Mouse (Mus musculus): ENCODE measurements at regions not wholly inside any gene's neighbourhood (a gene's known extent, or its start where the extent isn't known, plus 50 kb on each side); places are given as distances from the start of the nearest gene placed in this dataset.

- DNase-seq (ENCODE audit: low spot score in 2 of 2) = no peak
Observed at GRCm38 (mm10) chr12:14415543-14416181, 263.8 kb upstream of the Fam84a start.

- DNase-seq (ENCODE audit: low spot score in 2 of 2) = peak; percentile 19 to 57
Observed at GRCm38 (mm10) chr12:14411102-14411501, 259.2 kb upstream of the Fam84a start.

- DNase-seq (ENCODE audit: low spot score in 2 of 2) = no peak
Observed at GRCm38 (mm10) chr12:14405796-14406195, 253.9 kb upstream of the Fam84a start.

GRCm38 (mm10) chr12:14376211-14376610 is 224.4 kb upstream of the Fam84a start:
- no peak for DNase-seq (ENCODE audit: low spot score in 2 of 2)

- peak; percentile 32 to 56 for DNase-seq (ENCODE audit: low spot score in 2 of 2)
Observed at GRCm38 (mm10) chr12:14338244-14338799, 186.5 kb upstream of the Fam84a start.

GRCm38 (mm10) chr12:14337813-14338212 is 186.0 kb upstream of the Fam84a start:
- no peak for DNase-seq (ENCODE audit: low spot score in 2 of 2)

GRCm38 (mm10) chr12:14318693-14319092 is 166.8 kb upstream of the Fam84a start:
- DNase-seq (ENCODE audit: low spot score in 2 of 2) = no peak

GRCm38 (mm10) chr12:14316392-14316791 is 164.5 kb upstream of the Fam84a start:
- DNase-seq (ENCODE audit: low spot score in 2 of 2) = no peak

- peak; percentile 13 to 64 for DNase-seq (ENCODE audit: low spot score in 2 of 2)
Observed at GRCm38 (mm10) chr12:14315780-14316179, 163.9 kb upstream of the Fam84a start.

GRCm38 (mm10) chr12:14302366-14302930 is 150.6 kb upstream of the Fam84a start:
- DNase-seq (ENCODE audit: low spot score in 2 of 2) = no peak

- DNase-seq (ENCODE audit: low spot score in 2 of 2) = no peak
Observed at GRCm38 (mm10) chr12:14301676-14302365, 150.0 kb upstream of the Fam84a start.

GRCm38 (mm10) chr12:14292083-14292482 is 140.2 kb upstream of the Fam84a start:
- DNase-seq (ENCODE audit: low spot score in 2 of 2) = peak; percentile 36 to 75

GRCm38 (mm10) chr12:14287657-14288056 is 135.8 kb upstream of the Fam84a start:
- no peak for DNase-seq (ENCODE audit: low spot score in 2 of 2)

- no peak for DNase-seq (ENCODE audit: low spot score in 2 of 2)
Observed at GRCm38 (mm10) chr12:14286676-14287075, 134.8 kb upstream of the Fam84a start.

GRCm38 (mm10) chr12:14285870-14286535 is 134.1 kb upstream of the Fam84a start:
- DNase-seq (ENCODE audit: low spot score in 2 of 2) = no peak

- peak; percentile 5 to 64 for DNase-seq (ENCODE audit: low spot score in 2 of 2)
Observed at GRCm38 (mm10) chr12:14283106-14283692, 131.3 kb upstream of the Fam84a start.

- DNase-seq (ENCODE audit: low spot score in 2 of 2) = no peak
Observed at GRCm38 (mm10) chr12:14275265-14275664, 123.4 kb upstream of the Fam84a start.

- DNase-seq (ENCODE audit: low spot score in 2 of 2) = no peak
Observed at GRCm38 (mm10) chr12:14274796-14275195, 122.9 kb upstream of the Fam84a start.

- DNase-seq (ENCODE audit: low spot score in 2 of 2) = no peak
Observed at GRCm38 (mm10) chr12:14271216-14271615, 119.4 kb upstream of the Fam84a start.

GRCm38 (mm10) chr12:14261102-14261501 is 109.2 kb upstream of the Fam84a start:
- DNase-seq (ENCODE audit: low spot score in 2 of 2) = no peak

- DNase-seq (ENCODE audit: low spot score in 2 of 2) = no peak
Observed at GRCm38 (mm10) chr12:14260288-14260687, 108.4 kb upstream of the Fam84a start.
